Mouse (Mus musculus) liver, adult 2 months (tissue): ENCODE data around the gene Ldhal6b.

ENCODE experiments used
- CTCF ChIP-seq: fragments of 200-500 bp; IDR thresholded peaks from 2 replicates; pipeline ENCODE4 v1.5.1; 2011; ENCODE audit warnings: low read depth, low read length, control low read depth
- POLR2A ChIP-seq: fragments of 200-500 bp; IDR thresholded peaks from 2 replicates; pipeline ENCODE4 v1.6.1; 2011; ENCODE audit warnings: low read length, control low read depth; ENCODE audit not compliant: insufficient read depth; ENCODE audit errors: extremely low read depth

- TF ChIP-seq CTCF = no peak
- TF ChIP-seq POLR2A = no peak
Observed at GRCm38 (mm10) chr17:5429772-5430133, 11.2 kb upstream of the Ldhal6b start.
